Mouse (Mus musculus): ENCODE measurements around the gene Satb1. TPM values are rescaled to one million over a fixed set of nuclear protein-coding genes. Genes with fewer than 3 reads are reported as not detected.

The Satb1 gene
- polyA plus RNA-seq, 1 experiment = 0.67 TPM

DNA sequence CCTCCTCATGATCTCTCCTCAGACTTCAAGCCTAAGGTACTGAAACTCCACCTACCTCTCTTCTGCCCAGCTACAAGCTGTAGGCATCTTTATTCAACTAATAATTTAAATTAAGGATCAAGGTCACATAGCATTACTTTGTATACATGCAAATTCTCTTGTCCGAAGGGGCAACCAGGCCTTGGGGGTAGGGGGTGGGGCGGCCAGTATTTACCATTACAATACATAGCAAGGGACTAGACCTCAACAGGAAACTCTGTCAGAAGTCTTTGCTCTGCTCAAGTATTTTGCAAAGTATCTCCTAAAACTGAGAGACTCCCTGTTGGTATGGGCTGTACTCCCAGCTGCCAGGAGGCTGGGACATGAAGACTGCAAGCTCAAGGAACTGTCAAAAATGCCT, 137.8 kb downstream of the Satb1 start:
- H3K27me3 ChIP-seq (ENCODE audit: control insufficient read depth, insufficient read depth, insufficient read length) = no peaks in the 10 kb centered on the region
- no peak overlapping the region for H3K4me3 ChIP-seq
- no peak overlapping the region for H3ac ChIP-seq (ENCODE audit: control insufficient read depth, insufficient read length)
- H3K79me2 ChIP-seq (ENCODE audit: control insufficient read depth, insufficient read depth) = no peaks in the 10 kb centered on the region
- no peak overlapping the region for H3K4me2 ChIP-seq (ENCODE audit: low read depth)
- no peak for TF ChIP-seq TCF12 (IDR thresholded peaks at IDR 0.05; ENCODE audit: insufficient read depth, poor library complexity, severe bottlenecking)
- TF ChIP-seq SRF (IDR thresholded peaks at IDR 0.05; ENCODE audit: control insufficient read depth, insufficient read length, low read depth) = no peak
- no peak for TF ChIP-seq MAX (IDR thresholded peaks at IDR 0.05; ENCODE audit: low read depth)
- no peak for TF ChIP-seq CEBPB (IDR thresholded peaks at IDR 0.05; ENCODE audit: insufficient read depth, poor library complexity, severe bottlenecking)
- TF ChIP-seq REST (IDR thresholded peaks at IDR 0.05; ENCODE audit: insufficient read depth, insufficient read length) = no peak
- TF ChIP-seq POLR2AphosphoS2 (IDR thresholded peaks at IDR 0.05; ENCODE audit: insufficient read length, low read depth) = no peak
- no peak for TF ChIP-seq TCF3 (IDR thresholded peaks at IDR 0.05; ENCODE audit: insufficient read length, low read depth)
- no peak for TF ChIP-seq E2F4 (IDR thresholded peaks at IDR 0.05; ENCODE audit: insufficient read depth)
- TF ChIP-seq POLR2A (IDR thresholded peaks at IDR 0.05; ENCODE audit: insufficient read length, low read depth) = no peak
- no peak for TF ChIP-seq USF1 (IDR thresholded peaks at IDR 0.05; ENCODE audit: low read depth)
- no peak for TF ChIP-seq MYOD1 (IDR thresholded peaks at IDR 0.05; ENCODE audit: control insufficient read depth in 1 of 3, insufficient read length in 2 of 3, low read depth in 2 of 3)
- TF ChIP-seq MYOG (IDR thresholded peaks at IDR 0.05; ENCODE audit: control insufficient read depth in 1 of 3, insufficient read depth in 1 of 3, insufficient read length in 2 of 3, low read depth in 2 of 3) = no peak
- no peaks in the 10 kb centered on the region for H3K36me3 ChIP-seq (ENCODE audit: control insufficient read depth, insufficient read depth)

DNA sequence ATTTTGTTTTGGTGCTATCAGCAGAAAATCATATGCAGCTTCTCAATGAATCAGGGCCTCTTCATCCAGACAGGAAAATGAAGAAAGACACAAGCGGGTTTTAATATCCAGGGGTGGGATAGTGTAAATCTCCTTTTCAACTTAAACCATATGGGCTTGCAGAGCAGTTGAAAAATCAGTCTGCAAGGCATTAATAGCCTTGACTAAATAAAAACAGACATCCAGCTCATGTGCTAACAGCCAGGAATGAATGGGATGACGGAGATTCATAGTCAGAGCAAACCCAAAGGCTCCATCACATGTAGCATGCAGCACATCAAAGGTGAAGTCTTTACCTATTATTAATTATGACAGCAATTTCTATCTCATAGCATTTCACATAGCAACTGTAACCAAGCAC, 142.6 kb downstream of the Satb1 start:
- Histone ChIP-seq H3K4me3 (no peak overlapping the region), H3K27me3 (ENCODE audit: control insufficient read depth, insufficient read depth, insufficient read length) (no peaks in the 10 kb centered on the region), H3K79me2 (ENCODE audit: control insufficient read depth, insufficient read depth) (no peaks in the 10 kb centered on the region), H3K36me3 (ENCODE audit: control insufficient read depth, insufficient read depth) (no peaks in the 10 kb centered on the region), H3K4me2 (ENCODE audit: low read depth) (no peak overlapping the region), H3ac (ENCODE audit: control insufficient read depth, insufficient read length) (no peak overlapping the region)
- TF ChIP-seq MYOG (IDR thresholded peaks at IDR 0.05; ENCODE audit: control insufficient read depth in 1 of 3, insufficient read depth in 1 of 3, insufficient read length in 2 of 3, low read depth in 2 of 3) = no peak
- TF ChIP-seq TCF12 (IDR thresholded peaks at IDR 0.05; ENCODE audit: insufficient read depth, poor library complexity, severe bottlenecking) = no peak
- no peak for TF ChIP-seq MYOD1 (IDR thresholded peaks at IDR 0.05; ENCODE audit: control insufficient read depth in 1 of 3, insufficient read length in 2 of 3, low read depth in 2 of 3)
- TF ChIP-seq E2F4 (IDR thresholded peaks at IDR 0.05; ENCODE audit: insufficient read depth) = no peak
- TF ChIP-seq USF1 (IDR thresholded peaks at IDR 0.05; ENCODE audit: low read depth) = no peak
- no peak for TF ChIP-seq POLR2A (IDR thresholded peaks at IDR 0.05; ENCODE audit: insufficient read length, low read depth)
- no peak for TF ChIP-seq MAX (IDR thresholded peaks at IDR 0.05; ENCODE audit: low read depth)
- TF ChIP-seq SRF (IDR thresholded peaks at IDR 0.05; ENCODE audit: control insufficient read depth, insufficient read length, low read depth) = no peak
- TF ChIP-seq TCF3 (IDR thresholded peaks at IDR 0.05; ENCODE audit: insufficient read length, low read depth) = no peak
- no peak for TF ChIP-seq POLR2AphosphoS2 (IDR thresholded peaks at IDR 0.05; ENCODE audit: insufficient read length, low read depth)
- TF ChIP-seq CEBPB (IDR thresholded peaks at IDR 0.05; ENCODE audit: insufficient read depth, poor library complexity, severe bottlenecking) = no peak
- TF ChIP-seq REST (IDR thresholded peaks at IDR 0.05; ENCODE audit: insufficient read depth, insufficient read length) = no peak

DNA sequence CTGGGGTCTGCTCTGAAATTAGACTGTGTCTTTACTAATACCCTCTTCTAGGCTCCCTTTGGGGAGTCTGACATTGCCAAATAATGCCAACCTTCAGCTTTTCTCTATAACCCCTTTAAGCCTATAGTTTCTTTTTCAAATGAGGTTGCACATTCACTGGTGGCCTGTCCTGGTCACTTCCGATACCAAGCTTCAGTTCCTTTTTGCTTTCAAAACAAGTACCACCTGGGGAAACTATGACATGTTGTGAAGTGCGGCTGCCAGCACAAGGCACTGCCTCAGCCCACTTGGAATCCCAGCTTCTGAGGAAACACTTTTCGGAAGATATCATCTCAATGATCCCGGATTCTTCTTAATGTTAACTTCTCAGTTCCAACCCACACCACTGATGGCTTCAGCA, 145.9 kb downstream of the Satb1 start:
- TF ChIP-seq MYOG (IDR thresholded peaks at IDR 0.05; ENCODE audit: control insufficient read depth in 1 of 3, insufficient read depth in 1 of 3, insufficient read length in 2 of 3, low read depth in 2 of 3) (no peak), MYOD1 (IDR thresholded peaks at IDR 0.05; ENCODE audit: control insufficient read depth in 1 of 3, insufficient read length in 2 of 3, low read depth in 2 of 3) (no peak), CEBPB (IDR thresholded peaks at IDR 0.05; ENCODE audit: insufficient read depth, poor library complexity, severe bottlenecking) (no peak), POLR2AphosphoS2 (IDR thresholded peaks at IDR 0.05; ENCODE audit: insufficient read length, low read depth) (no peak), USF1 (IDR thresholded peaks at IDR 0.05; ENCODE audit: low read depth) (no peak), E2F4 (IDR thresholded peaks at IDR 0.05; ENCODE audit: insufficient read depth) (no peak), SRF (IDR thresholded peaks at IDR 0.05; ENCODE audit: control insufficient read depth, insufficient read length, low read depth) (no peak), REST (IDR thresholded peaks at IDR 0.05; ENCODE audit: insufficient read depth, insufficient read length) (no peak), POLR2A (IDR thresholded peaks at IDR 0.05; ENCODE audit: insufficient read length, low read depth) (no peak), TCF3 (IDR thresholded peaks at IDR 0.05; ENCODE audit: insufficient read length, low read depth) (no peak), MAX (IDR thresholded peaks at IDR 0.05; ENCODE audit: low read depth) (no peak)
- H3K4me2 ChIP-seq (ENCODE audit: low read depth) = no peak overlapping the region
- no peaks in the 10 kb centered on the region for H3K36me3 ChIP-seq (ENCODE audit: control insufficient read depth, insufficient read depth)
- H3K79me2 ChIP-seq (ENCODE audit: control insufficient read depth, insufficient read depth) = no peaks in the 10 kb centered on the region
- no peak overlapping the region for H3ac ChIP-seq (ENCODE audit: control insufficient read depth, insufficient read length)
- no peak overlapping the region for H3K4me3 ChIP-seq
- no peaks in the 10 kb centered on the region for H3K27me3 ChIP-seq (ENCODE audit: control insufficient read depth, insufficient read depth, insufficient read length)

Measured in myocyte (in vitro differentiated cells).